Mouse (Mus musculus) kidney, postnatal 4 days (tissue): ENCODE data around the gene Pramef25.
"Not testable (repeated sequence)": the region's sequence is repeated elsewhere in the genome, so short reads cannot be mapped to it uniquely, and the experiment has no call there.

Experiments used
- DNase-seq, 2 experiments: peaks; one replicate each; pipeline ENCODE4 v3.0.0; 2021; ENCODE audit warnings: mixed read lengths in 2 of 2

Pramef25 gene

DNA sequence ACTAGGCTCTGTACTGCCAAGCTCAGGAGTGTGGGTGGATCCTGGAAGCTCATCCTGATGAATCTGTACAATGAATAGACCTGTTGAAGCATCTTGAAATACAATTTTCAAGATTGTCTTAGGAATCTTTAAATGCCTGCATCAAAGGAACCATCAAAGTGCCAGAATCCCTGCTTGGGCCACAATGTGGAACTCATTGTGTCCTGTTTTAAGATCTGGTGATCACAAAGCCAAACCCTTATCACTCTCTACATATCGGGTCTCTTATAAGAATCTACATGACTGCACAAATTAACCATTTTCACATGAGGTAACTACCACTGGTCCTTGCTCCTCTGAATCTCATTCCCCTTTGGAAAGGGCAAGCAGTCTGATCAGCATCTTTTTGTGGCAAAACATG lies at the start of gene Pramef25:
TSS of gene Pramef25 (minus strand) at position 101 of the 400 bp plus-strand sequence.
- DNase-seq = not testable (repeated sequence)

DNA sequence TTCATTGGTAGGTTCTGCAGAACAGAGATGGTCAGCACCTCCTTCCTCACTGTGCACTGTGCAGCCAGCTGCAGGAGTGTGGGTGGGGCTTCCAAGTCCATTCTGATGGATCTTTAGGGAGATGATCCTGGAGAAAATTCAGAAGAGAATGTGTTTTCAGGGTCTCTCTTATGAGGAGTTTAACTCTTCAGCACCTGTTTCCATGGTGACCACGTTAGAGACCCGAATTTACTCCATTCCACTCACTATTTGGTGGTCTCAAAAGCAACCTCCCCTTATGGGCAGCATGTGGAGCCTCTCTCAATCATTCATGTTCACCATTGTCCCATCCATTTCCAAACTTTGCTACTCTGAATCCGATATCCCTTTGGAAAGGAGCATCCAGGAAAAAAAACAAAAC lies 43.5 kb upstream of the Pramef25 start, which contains the start of gene Pramef17:
TSS of gene Pramef17 (minus strand) at position 101 of the 400 bp plus-strand sequence.
- DNase-seq = not testable (repeated sequence)

DNA sequence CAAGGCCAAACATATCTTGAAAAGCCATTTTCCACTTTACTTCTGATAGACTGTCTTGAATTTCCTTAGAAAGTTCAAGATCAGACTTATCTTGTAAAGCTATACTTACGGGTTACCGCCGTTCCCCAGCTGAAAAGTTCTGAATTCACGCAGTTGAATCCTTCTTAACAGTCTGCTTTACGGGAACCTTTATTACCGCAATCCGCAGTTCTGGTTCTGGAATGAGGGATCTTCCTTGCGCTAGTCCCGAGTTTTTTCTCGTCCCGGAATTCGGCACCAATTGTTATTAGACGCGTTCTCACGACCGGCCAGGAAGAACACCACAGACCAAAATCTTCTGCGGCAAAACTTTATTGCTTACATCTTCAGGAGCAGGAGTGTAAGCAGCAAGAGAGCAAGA lies 37.3 kb upstream of the Pramef25 start:
- peak; percentile 25 to 49 for DNase-seq

DNA sequence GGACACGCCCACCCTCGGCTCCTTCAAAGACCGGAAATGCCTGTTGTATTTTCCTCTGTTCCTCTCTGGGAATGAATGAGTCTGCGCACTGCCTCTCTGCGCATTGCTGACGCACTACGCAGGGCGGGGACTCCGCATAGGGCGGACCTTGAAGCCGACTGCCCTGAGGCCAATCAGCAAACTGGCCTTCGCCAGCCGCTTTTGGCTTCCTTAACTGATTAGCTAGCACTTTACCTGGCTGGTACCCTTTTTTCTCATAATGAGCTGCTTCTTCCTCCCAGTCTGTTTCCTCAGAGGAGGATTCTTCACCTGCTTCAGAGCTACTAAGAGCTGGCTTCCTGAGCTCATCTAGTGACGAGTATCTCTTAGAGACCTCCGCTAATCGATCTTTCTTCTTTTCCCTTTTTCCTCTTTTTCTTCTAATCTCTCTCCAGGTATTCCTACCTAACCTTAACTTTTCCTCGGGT lies 36.7 kb upstream of the Pramef25 start:
- DNase-seq = peak in 1 of 2 experiments; percentile 3

DNA sequence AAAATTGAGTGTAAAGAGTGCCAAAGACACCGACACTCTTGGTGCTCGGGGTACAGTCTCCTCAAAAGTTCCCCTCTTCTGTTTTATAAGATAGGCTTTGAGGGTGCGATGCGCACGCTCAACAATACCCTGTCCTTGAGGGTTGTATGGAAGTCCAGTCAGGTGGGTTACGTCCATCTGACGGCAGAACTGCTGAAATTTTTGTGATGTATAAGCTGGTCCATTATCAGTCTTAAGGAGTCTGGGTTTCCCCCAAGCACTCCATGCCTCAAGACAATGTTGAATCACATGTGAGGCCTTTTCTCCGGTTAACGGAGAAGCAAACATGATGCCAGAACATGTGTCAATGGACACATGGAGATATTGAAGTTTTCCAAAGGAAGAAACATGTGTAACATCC lies 34.9 kb upstream of the Pramef25 start:
- peak in 1 of 2 experiments; percentile 6 for DNase-seq

DNA sequence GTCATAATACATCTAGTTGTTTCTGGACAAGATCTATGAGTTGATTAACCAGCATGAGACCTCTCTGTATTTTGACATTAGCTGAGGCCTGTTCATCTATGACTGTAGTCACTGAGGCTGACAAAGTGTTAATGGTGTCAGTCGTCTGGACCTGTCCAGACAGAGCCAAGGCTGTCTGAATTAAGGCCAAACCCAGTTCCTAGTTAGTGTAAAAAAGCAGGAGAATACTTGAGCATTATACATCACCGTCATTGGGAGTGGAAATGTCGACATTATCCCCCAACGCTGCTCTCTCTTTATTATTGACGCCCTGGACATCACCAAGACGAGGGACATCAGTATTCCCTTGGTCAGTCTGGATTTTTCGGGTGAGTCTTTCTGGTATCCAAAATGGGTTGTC lies 34.3 kb upstream of the Pramef25 start:
- DNase-seq = not testable (repeated sequence)

DNA sequence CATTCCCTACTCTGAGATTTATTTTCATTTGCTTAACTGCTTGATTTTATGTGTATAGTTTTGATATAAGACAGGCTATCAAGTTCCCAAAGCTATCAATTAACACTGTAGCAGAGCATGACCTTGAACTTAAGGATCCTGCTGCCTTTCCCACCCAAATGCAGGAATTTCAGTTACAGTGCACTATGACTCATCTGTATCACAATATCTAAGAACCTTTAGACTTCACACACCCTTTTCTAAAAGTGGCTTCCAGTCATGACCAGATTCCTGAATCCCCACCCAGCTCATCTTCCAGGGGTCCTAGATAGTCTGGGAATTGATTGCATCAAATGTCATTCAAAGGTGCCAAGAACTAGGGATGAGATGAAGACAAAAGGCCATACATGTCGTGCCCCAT lies 32.6 kb upstream of the Pramef25 start:
- not testable (repeated sequence) for DNase-seq

DNA sequence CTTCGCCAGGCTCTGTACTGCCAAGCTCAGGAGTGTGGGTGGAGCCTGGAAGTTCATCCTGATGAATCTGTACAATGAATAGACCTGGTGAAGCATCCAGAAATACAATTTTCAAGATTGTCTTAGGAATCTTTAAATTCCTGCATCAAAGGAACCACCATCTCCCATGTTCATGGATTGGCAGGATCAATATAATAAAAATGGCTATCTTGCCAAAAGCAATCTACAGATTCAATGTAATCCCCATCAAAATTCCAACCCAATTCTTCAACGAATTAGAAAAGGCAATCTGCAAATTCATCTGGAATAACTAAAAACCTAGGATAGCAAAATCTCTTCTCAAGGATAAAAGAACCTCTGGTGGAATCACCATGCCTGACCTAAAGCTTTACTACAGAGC lies 16.0 kb upstream of the Pramef25 start, which contains the start of gene Gm13101:
TSS of gene Gm13101 (minus strand) at position 101 of the 400 bp plus-strand sequence.
- DNase-seq = not testable (repeated sequence)

DNA sequence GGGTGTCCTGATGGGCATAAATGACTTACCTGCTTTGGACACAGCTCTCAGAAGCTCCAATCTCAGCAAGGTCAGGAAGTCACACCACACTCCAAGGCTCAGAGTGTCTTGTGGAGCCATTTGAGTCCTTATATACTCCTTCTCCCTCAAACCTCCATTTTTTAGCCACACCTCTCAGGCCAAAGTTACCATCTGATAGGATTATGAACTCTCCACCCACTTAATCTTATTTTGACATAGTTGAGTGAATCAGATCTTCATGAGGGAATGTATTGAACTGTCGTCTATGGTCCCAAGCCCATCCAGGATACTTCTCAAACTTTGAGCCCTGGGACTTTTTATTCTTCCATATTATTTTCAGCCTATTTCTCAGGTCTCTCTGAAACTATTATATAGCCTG lies 50.5 kb downstream of the Pramef25 start, which contains the start of gene Pramef6:
TSS of gene Pramef6 (minus strand) at position 101 of the 400 bp plus-strand sequence.
- not testable (repeated sequence) for DNase-seq
